Mouse (Mus musculus): Measurements from ENCODE around the gene Heg1.

DNA sequence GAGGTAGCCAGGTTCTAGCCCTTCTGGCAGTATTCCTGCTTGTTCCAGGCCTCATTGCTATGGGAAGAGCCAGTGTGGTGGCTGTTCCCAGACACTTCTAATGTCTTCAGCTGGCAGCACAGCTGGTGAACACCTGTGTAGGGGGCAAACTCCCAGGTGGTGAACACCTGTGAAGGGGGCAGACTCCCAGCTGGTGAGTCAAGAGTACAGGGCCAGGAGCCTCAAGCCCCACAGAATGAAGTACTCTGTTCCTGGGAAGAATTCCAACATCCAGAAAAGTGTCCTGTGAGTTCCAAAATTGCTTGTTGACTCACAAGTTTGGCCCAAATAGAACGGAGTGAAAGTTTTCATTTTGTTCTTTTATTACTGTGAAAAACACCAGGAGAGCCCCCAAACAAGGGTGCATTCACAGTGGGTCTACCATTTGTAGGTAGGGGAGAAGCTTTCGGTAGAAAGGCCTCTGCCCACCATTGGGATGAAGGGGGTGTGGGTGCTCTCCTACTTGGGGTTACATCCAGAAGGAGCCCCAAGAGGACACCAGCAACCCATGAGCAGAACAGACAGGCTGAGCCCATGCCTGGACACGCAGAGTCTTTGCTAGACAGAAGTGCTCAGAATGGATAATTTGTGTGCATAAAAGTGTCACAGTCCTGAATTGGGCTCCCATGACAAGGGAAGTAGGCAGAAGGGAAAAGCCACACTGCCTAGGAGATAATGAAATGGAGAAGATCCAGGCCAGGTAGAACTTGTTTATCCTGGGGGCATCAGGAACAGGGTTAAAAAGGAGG, 84.5 kb downstream of the Heg1 start:
- no peak for TF ChIP-seq CTCF (IDR thresholded peaks at IDR 0.05; ENCODE audit: low read depth)
- no peak for TF ChIP-seq EP300 (IDR thresholded peaks at IDR 0.05; ENCODE audit: low read depth)

Measured in liver, postnatal 0 days (tissue).